In the genomic region with DNA sequence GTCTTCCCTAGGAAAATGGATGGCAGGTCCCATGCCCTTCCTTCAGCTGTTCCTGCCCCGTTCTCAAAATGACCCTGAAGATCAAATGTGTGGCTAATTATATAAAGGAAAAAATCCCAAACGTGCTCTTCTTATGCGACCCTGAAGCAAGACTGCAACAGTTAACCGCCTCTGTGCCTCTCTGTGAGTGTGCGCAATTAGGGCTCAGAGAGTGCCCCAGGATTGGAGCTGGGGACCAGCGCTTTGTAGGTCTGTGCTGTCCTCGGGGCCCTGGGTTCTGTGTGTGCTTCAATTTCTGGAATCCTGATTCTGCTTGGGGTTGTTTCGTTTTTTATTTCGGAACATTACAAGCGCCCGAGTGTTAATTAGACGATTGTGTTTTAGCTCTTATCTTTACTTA, we compare ENCODE assay signal across 9 mouse cellular contexts. TPM values are rescaled to one million over a fixed set of nuclear protein-coding genes. Genes with fewer than 3 reads are reported as not detected.
A peak's percentile ranks its signal among the peaks of the same experiment; 100 is the strongest.
DNase-seq lines count a peak whose midpoint lies in the region; ATAC-seq and TF ChIP-seq lines count a peak whose summit lies in the region.
"Had no signal": no experiment of that assay in that cellular context is flagged by ENCODE, and none has a peak within 500 bp of the region (broad histone marks: within the 10 kb centered on the region; RNA-seq: fewer than 3 reads in every experiment).

No protein-coding gene starts in this region.

- DNase-seq in kidney, adult 9 months, result no peak
- DNase-seq in midbrain, postnatal 0 days (ENCODE audit: low spot score), result no peak
- no peak for DNase-seq in layer of hippocampus, postnatal 25 days (ENCODE audit: extremely low spot score in 1 of 2, low spot score in 1 of 2)

- H3K4me3 ChIP-seq in kidney, embryonic 16.5 days (ENCODE audit: low read length), result peak overlapping the region; percentile 48
- H3K4me3 ChIP-seq in embryonic facial prominence, embryonic 12.5 days, result peak overlapping the region; percentile 41
- peak overlapping the region; percentile 35 for H3K4me3 ChIP-seq in intestine, embryonic 15.5 days (replicated peaks)
- peak overlapping the region; percentile 19; the same call in 1 of the 2 replicates for H3K4me3 ChIP-seq in midbrain, postnatal 0 days (ENCODE audit: low read depth, low read length)

- H3K27ac ChIP-seq in kidney, embryonic 16.5 days (ENCODE audit: low read length), result no peak overlapping the region
- H3K27ac ChIP-seq in embryonic facial prominence, embryonic 12.5 days, result no peak overlapping the region
- H3K27ac ChIP-seq in intestine, embryonic 15.5 days, result no peak overlapping the region
- H3K27ac ChIP-seq in midbrain, postnatal 0 days (ENCODE audit: low read depth, low read length), result no peak overlapping the region

- H3K4me2 ChIP-seq in kidney, embryonic 16.5 days (replicated peaks; ENCODE audit: low read depth, low read length), result peak overlapping the region; percentile 77
- peak overlapping the region; percentile 71 for H3K4me2 ChIP-seq in embryonic facial prominence, embryonic 12.5 days (replicated peaks)
- H3K4me2 ChIP-seq in intestine, embryonic 15.5 days (replicated peaks), result peak overlapping the region; percentile 72
- H3K4me2 ChIP-seq in midbrain, postnatal 0 days (ENCODE audit: low read depth, low read length, poor library complexity, severe bottlenecking), result peak overlapping the region; percentile 49

- 0 out of 2 replicates have a peak, but pooled peaks cover 2% of the 10 kb centered on the region for H3K27me3 ChIP-seq in kidney, embryonic 16.5 days (ENCODE audit: insufficient read depth, low read length)
- H3K27me3 ChIP-seq in embryonic facial prominence, embryonic 12.5 days, result no peaks in the 10 kb centered on the region
- H3K27me3 ChIP-seq in intestine, embryonic 15.5 days (replicated peaks), result no peaks in the 10 kb centered on the region
- H3K27me3 ChIP-seq in midbrain, postnatal 0 days (ENCODE audit: insufficient read depth, low read length), result no peaks in the 10 kb centered on the region

- no peaks in the 10 kb centered on the region for H3K9me3 ChIP-seq in kidney, embryonic 16.5 days (ENCODE audit: low read length)
- H3K9me3 ChIP-seq in embryonic facial prominence, embryonic 12.5 days, result no peaks in the 10 kb centered on the region
- H3K9me3 ChIP-seq in intestine, embryonic 15.5 days, result no peaks in the 10 kb centered on the region
- no peaks in the 10 kb centered on the region for H3K9me3 ChIP-seq in midbrain, postnatal 0 days (ENCODE audit: low read length)

- 10% methylated on average over 12 of the region's 12 CpGs for WGBS in kidney, embryonic 16.5 days
- WGBS in embryonic facial prominence, embryonic 12.5 days, result 14% methylated on average over 12 of the region's 12 CpGs
- WGBS in intestine, embryonic 15.5 days, result 12% methylated on average over 12 of the region's 12 CpGs
- WGBS in midbrain, postnatal 0 days, result 16% methylated on average over 12 of the region's 12 CpGs

- H3K4me1 ChIP-seq in kidney, embryonic 16.5 days (ENCODE audit: insufficient read depth, low read length), result peaks cover 11% of the 10 kb centered on the region
- peaks cover 8% of the 10 kb centered on the region; the same call in 1 of the 2 replicates for H3K4me1 ChIP-seq in embryonic facial prominence, embryonic 12.5 days
- H3K4me1 ChIP-seq in intestine, embryonic 15.5 days (replicated peaks), result 0 out of 2 replicates have a peak, but pooled peaks cover 3% of the 10 kb centered on the region
- H3K4me1 ChIP-seq in midbrain, postnatal 0 days (ENCODE audit: insufficient read depth, low read length), result no peaks in the 10 kb centered on the region

- peak; percentile 63; the same call in 1 of the 2 replicates for ATAC-seq in kidney, embryonic 16.5 days (ENCODE audit: low FRiP score, low TSS enrichment)
- ATAC-seq in embryonic facial prominence, embryonic 12.5 days (ENCODE audit: insufficient number of reproducible peaks, insufficient read depth, low FRiP score, low TSS enrichment), result no peak
- ATAC-seq in intestine, embryonic 15.5 days, result 0 out of 2 replicates have a peak, but pooled peaks have one; percentile 10
- no peak for ATAC-seq in midbrain, postnatal 0 days (ENCODE audit: low FRiP score)
- ATAC-seq in megakaryocyte-erythroid progenitor cell, adult 5-6 weeks (replicated peaks; ENCODE audit: low FRiP score, low TSS enrichment, poor library complexity, severe bottlenecking), result no peak
- ATAC-seq in frontal cortex, adult (ENCODE audit: low TSS enrichment), result no peak

- H3K36me3 ChIP-seq in kidney, embryonic 16.5 days (ENCODE audit: insufficient read depth, low read length), result no peaks in the 10 kb centered on the region
- H3K36me3 ChIP-seq in embryonic facial prominence, embryonic 12.5 days, result no peaks in the 10 kb centered on the region
- no peaks in the 10 kb centered on the region for H3K36me3 ChIP-seq in intestine, embryonic 15.5 days
- H3K36me3 ChIP-seq in midbrain, postnatal 0 days (ENCODE audit: insufficient read depth, low read length), result no peaks in the 10 kb centered on the region
- H3K36me3 ChIP-seq: G1E had no signal

- TF ChIP-seq CTCF in midbrain, postnatal 0 days (IDR thresholded peaks at IDR 0.05), result no peak

- H3K9ac ChIP-seq in kidney, embryonic 16.5 days (replicated peaks; ENCODE audit: low read length), result peak overlapping the region; percentile 56
- H3K9ac ChIP-seq in embryonic facial prominence, embryonic 12.5 days, result peak overlapping the region; percentile 22
- peak overlapping the region; percentile 34 for H3K9ac ChIP-seq in intestine, embryonic 15.5 days
- H3K9ac ChIP-seq in midbrain, postnatal 0 days (replicated peaks; ENCODE audit: low read length, poor library complexity, severe bottlenecking), result no peak overlapping the region

RNA-seq across cellular contexts. Expression of a gene that starts 0.5 kb away (rescaled TPM):
- 0.05 and 0.14 TPM in 2 replicates for polyA plus RNA-seq in kidney, embryonic 16.5 days (2015; fragmentation: Nextera tagmentation; extraction: Ambion mirVana)
- polyA plus RNA-seq in embryonic facial prominence, embryonic 12.5 days (2016; fragmentation: Nextera tagmentation; extraction: Ambion mirVana), result 0.03 and 0.08 TPM in 2 replicates
- polyA plus RNA-seq in intestine, embryonic 15.5 days (2015; fragmentation: Nextera tagmentation; extraction: Ambion mirVana), result 0.03 TPM in 2 replicates
- 0.52 and 0.88 TPM in 2 replicates for total RNA-seq in midbrain, postnatal 0 days (2014; rRNA removed)
- 0.37 and 0.49 TPM in 2 replicates for polyA plus RNA-seq in midbrain, postnatal 0 days (2015; fragmentation: Nextera tagmentation; extraction: Ambion mirVana)
- total RNA-seq in megakaryocyte-erythroid progenitor cell, adult 5-6 weeks (2014; fragmentation: Nextera tagmentation), result not detected in 2 replicates
- total RNA-seq in megakaryocyte-erythroid progenitor cell, adult 5-6 weeks (2017), result not detected in 2 replicates
- total RNA-seq in layer of hippocampus, postnatal 25 days (2021), result under 1 TPM; 0.37 to 0.47 TPM
- polyA plus RNA-seq: G1E had no signal

RNA-seq across cellular contexts. Expression of a gene that starts 51.8 kb away (rescaled TPM):
- polyA plus RNA-seq in kidney, embryonic 16.5 days (2015; fragmentation: Nextera tagmentation; extraction: Ambion mirVana), result 10.1 and 10.8 TPM in 2 replicates
- 9.0 and 9.4 TPM in 2 replicates for polyA plus RNA-seq in embryonic facial prominence, embryonic 12.5 days (2016; fragmentation: Nextera tagmentation; extraction: Ambion mirVana)
- polyA plus RNA-seq in intestine, embryonic 15.5 days (2015; fragmentation: Nextera tagmentation; extraction: Ambion mirVana), result 8.5 and 9.1 TPM in 2 replicates
- total RNA-seq in midbrain, postnatal 0 days (2014; rRNA removed), result 17.1 and 19.1 TPM in 2 replicates
- 7.4 and 7.7 TPM in 2 replicates for polyA plus RNA-seq in midbrain, postnatal 0 days (2015; fragmentation: Nextera tagmentation; extraction: Ambion mirVana)
- 8.9 and 11.4 TPM in 2 replicates for total RNA-seq in megakaryocyte-erythroid progenitor cell, adult 5-6 weeks (2014; fragmentation: Nextera tagmentation)
- 11.7 and 16.5 TPM in 2 replicates for total RNA-seq in megakaryocyte-erythroid progenitor cell, adult 5-6 weeks (2017)
- total RNA-seq in layer of hippocampus, postnatal 25 days (2021), result 1 to 10 TPM; 5.7 to 6.1 TPM

Comparison
In these comparisons a context has a peak if more than half of its experiments do, and no peak if none do; other contexts are left out.
1. ATAC-seq: peak in kidney, embryonic 16.5 days (single experiment) and intestine, embryonic 15.5 days (single experiment); none in embryonic facial prominence, embryonic 12.5 days (single experiment), midbrain, postnatal 0 days (single experiment), megakaryocyte-erythroid progenitor cell, adult 5-6 weeks (single experiment) and frontal cortex, adult (single experiment).
2. Peak in every context shown above with its lines, with median percentiles within 50 percentile points of each other: H3K4me2 ChIP-seq and H3K4me3 ChIP-seq.